Mouse (Mus musculus): ENCODE results near the gene Ptpn5. TPM values are rescaled to one million over a fixed set of nuclear protein-coding genes. Genes with fewer than 3 reads are reported as not detected.
A peak's percentile ranks its signal among the peaks of the same experiment; 100 is the strongest.

The Ptpn5 gene
- polyA plus RNA-seq, 1 experiment from 2014 or later, result 1.2 TPM

DNA sequence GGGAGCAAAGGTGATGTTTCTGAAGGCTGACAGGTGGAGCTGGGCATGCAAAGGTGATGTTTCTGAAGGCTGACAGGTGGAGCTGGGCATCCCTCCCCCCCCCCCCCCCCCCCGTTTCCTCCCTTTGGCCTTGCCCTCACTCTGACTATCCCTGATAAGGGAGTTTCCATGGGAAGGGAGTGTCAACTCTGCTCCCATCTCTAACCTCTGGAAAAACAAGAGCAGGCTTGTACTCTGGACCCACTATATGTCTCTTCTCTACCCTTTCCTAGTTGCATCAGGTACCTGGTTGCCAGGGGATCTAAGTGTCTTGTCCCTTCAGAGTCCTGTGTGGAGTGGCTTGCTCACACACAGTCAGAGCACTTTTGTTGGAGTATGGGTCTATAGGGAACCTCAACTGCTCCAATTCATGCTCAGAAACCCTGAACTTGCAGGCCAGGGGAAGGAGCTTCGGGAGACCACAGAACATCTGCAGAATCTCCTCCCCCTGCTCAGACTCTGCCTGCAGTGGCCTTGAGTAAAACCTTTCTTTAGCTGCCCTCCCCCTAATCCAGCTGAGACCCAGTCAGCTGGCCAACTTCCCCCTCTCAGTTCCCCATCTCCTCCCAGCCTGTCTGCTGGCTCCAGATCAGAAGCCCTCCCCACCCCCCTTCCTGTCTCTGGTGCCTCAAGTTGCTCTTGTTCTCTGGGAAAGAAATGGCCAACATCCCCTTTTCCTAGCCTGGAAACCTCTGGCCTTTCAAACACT lies 81.9 kb downstream of the Ptpn5 start:
- Histone ChIP-seq H3K9me3 (ENCODE audit: low read length) (no peaks in the 10 kb centered on the region), H3K4me3 (ENCODE audit: low read depth, low read length) (peak overlapping the region; percentile 80; the same call in 1 of the 2 replicates), H3K4me1 (ENCODE audit: insufficient read depth, low read depth, low read length) (peaks cover 16% of the 10 kb centered on the region), H3K27ac (ENCODE audit: low read length) (peak overlapping the region; percentile 95), H3K4me2 (replicated peaks; ENCODE audit: low read depth, low read length) (peak overlapping the region; percentile 91), H3K9ac (replicated peaks; ENCODE audit: low read depth) (peak overlapping the region; percentile 74; the same call in 1 of the 2 replicates), H3K27me3 (replicated peaks; ENCODE audit: insufficient read depth, low read length) (no peaks in the 10 kb centered on the region), H3K36me3 (ENCODE audit: insufficient read depth, low read length) (no peaks in the 10 kb centered on the region)
- ATAC-seq (peak; percentile 25), DNase-seq (ENCODE audit: low spot score) (peak; percentile 85)
- WGBS, result 8% methylated on average over 2 of the region's 2 CpGs
- TF ChIP-seq EP300 (IDR thresholded peaks at IDR 0.05) (0 out of 2 replicates have a peak, but pooled peaks have one; percentile 39), CTCF (IDR thresholded peaks at IDR 0.05) (no peak)

DNA sequence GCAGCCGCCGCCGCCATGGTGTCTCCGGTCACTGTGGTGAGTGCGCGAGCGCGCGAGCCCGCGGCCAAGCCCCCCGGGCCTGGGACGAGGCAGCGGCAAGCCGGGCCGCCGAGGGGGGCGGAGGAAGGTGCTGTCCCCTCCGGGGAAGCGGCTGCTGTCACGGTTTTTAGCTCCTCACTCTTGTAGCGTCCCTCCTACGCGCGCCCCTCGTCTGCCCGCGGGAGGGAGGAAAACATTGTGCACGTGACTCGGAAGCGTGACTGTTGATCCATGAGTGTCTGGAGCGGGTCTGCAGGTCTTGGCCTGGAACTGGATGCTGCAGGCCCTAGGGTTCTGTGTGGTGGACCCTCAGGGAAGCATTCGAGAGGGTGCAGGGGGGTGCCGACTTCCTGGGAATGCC lies 82.7 kb downstream of the Ptpn5 start:
- no peaks in the 10 kb centered on the region for H3K27me3 ChIP-seq (replicated peaks; ENCODE audit: insufficient read depth, low read length)
- TF ChIP-seq EP300 (IDR thresholded peaks at IDR 0.05) (no peak), CTCF (IDR thresholded peaks at IDR 0.05) (no peak)
- peak; percentile 73 for DNase-seq (ENCODE audit: low spot score)

DNA sequence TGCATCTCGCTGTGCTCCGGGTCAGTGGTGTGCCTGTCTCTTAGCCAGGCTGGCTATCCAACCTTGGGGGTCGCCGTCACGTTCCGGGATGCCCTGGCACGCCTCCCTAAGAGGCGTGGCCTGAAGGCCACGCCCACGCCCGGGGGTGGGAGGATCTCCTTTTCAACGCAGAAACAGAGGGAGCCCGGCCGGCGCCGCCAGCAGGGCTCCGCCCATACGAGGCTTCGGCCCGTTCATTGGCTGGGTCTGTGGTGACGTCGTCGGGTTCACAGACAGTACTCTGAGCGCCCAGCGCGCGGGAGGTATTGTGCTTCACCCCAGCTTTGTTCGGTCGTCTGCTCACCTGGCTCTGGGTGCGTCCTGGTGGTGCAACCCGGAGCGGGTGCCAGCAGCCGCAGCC lies 83.1 kb downstream of the Ptpn5 start, which contains the start of gene Tmem86a:
TSS of gene Tmem86a (plus strand) at position 236 of the 400 bp plus-strand sequence.
- Histone ChIP-seq H3K4me3 (ENCODE audit: low read depth, low read length) (peak within 1 kb of the TSS; percentile 80), H3K36me3 (ENCODE audit: insufficient read depth, low read length) (no peaks in the 10 kb centered on the region), H3K27me3 (replicated peaks; ENCODE audit: insufficient read depth, low read length) (no peaks in the 10 kb centered on the region), H3K9ac (replicated peaks; ENCODE audit: low read depth) (peak within 1 kb of the TSS; percentile 74), H3K9me3 (ENCODE audit: low read length) (no peaks in the 10 kb centered on the region), H3K27ac (ENCODE audit: low read length) (peak within 1 kb of the TSS; percentile 95), H3K4me1 (ENCODE audit: insufficient read depth, low read depth, low read length) (peaks cover 16% of the 10 kb centered on the region), H3K4me2 (replicated peaks; ENCODE audit: low read depth, low read length) (peak within 1 kb of the TSS; percentile 91)
- ATAC-seq (peak; percentile 98), DNase-seq (ENCODE audit: low spot score) (peak; percentile 97)
- TF ChIP-seq CTCF (IDR thresholded peaks at IDR 0.05), result 0 out of 2 replicates have a peak, but pooled peaks have one; percentile 3
- TF ChIP-seq EP300 (IDR thresholded peaks at IDR 0.05), result no peak
- WGBS, result under 1% methylated on average over 33 of the region's 33 CpGs

More for the DNA sequence above, 82.7 kb downstream of the Ptpn5 start:
- peak; percentile 65 for ATAC-seq
- Histone ChIP-seq H3K9me3 (ENCODE audit: low read length) (no peaks in the 10 kb centered on the region), H3K4me1 (ENCODE audit: insufficient read depth, low read depth, low read length) (peaks cover 16% of the 10 kb centered on the region), H3K36me3 (ENCODE audit: insufficient read depth, low read length) (no peaks in the 10 kb centered on the region), H3K9ac (replicated peaks; ENCODE audit: low read depth) (peak overlapping the region; percentile 74), H3K4me3 (ENCODE audit: low read depth, low read length) (peak overlapping the region; percentile 80), H3K4me2 (replicated peaks; ENCODE audit: low read depth, low read length) (peak overlapping the region; percentile 91), H3K27ac (ENCODE audit: low read length) (peak overlapping the region; percentile 95)
- WGBS, result under 1% methylated on average over 26 of the region's 34 CpGs

DNA sequence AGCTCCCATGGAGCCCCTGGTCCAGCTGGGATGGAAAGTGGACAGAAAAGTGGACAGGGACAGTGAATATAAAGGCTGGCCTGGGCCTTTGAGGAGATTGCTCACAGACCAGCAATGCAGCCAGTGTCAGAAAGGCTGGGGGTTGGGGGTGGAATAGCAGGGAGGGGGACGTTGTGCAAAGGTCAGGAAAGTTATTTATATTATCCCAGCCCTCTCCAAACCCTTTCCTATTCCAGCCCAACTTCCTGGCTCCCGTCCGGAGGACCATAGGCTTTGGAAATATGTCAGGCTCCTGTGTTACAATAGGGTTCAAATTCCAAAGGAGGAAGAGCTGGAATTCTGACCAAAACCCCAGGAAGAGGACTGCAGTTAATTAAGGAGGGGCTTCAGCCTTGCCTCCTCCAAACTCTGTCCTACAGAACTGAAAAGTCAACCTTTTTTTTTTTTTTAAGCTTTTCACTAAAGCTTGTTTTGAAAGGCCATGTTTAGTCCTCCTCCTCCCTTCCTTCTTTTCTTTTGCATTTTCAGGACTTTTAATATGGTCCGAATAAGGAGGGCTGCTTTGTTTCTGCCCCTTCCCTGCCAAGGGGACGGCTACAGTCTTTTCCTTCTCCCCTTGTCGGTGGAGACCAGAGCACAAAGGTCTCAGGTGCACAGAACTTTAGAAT lies 90.5 kb downstream of the Ptpn5 start:
- Histone ChIP-seq H3K4me2 (replicated peaks; ENCODE audit: low read depth, low read length) (no peak overlapping the region), H3K4me3 (ENCODE audit: low read depth, low read length) (no peak overlapping the region), H3K9ac (replicated peaks; ENCODE audit: low read depth) (no peak overlapping the region), H3K4me1 (ENCODE audit: insufficient read depth, low read depth, low read length) (no peaks in the 10 kb centered on the region; the same call in 1 of the 2 replicates), H3K36me3 (ENCODE audit: insufficient read depth, low read length) (no peaks in the 10 kb centered on the region), H3K27me3 (replicated peaks; ENCODE audit: insufficient read depth, low read length) (no peaks in the 10 kb centered on the region), H3K27ac (ENCODE audit: low read length) (peak overlapping the region; percentile 59; the same call in 1 of the 2 replicates), H3K9me3 (ENCODE audit: low read length) (no peaks in the 10 kb centered on the region)
- DNase-seq (ENCODE audit: low spot score), result peak; percentile 61
- TF ChIP-seq CTCF (IDR thresholded peaks at IDR 0.05), result no peak
- TF ChIP-seq EP300 (IDR thresholded peaks at IDR 0.05), result no peak
- 32% methylated on average over 6 of the region's 6 CpGs for WGBS
- ATAC-seq, result peak; percentile 75

DNA sequence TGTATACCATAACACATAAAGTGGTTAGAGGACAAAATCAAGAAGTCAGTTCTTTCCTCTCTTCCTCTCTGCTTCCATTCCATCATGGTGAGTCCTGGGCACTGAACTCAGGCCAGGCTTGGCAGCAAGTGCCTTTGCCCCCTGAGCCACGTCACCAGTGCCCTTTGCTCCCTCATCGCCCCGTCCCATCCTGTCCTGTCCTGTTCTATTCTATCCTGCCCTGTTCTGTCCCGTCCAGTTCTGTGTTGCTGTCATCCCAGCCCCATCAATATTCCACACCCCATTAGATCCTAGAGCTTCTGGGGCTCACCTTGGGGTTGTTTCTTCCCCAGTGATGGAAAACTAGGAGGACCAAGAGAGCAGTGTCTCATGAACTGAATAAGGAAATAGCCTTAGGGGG lies 91.4 kb downstream of the Ptpn5 start:
- DNase-seq (ENCODE audit: low spot score) (no peak), ATAC-seq (no peak)
- no peak overlapping the region for H3K4me3 ChIP-seq (ENCODE audit: low read depth, low read length)
- WGBS, result 77% methylated on average over 4 of the region's 4 CpGs
- no peaks in the 10 kb centered on the region; the same call in 1 of the 2 replicates for H3K4me1 ChIP-seq (ENCODE audit: insufficient read depth, low read depth, low read length)
- H3K27me3 ChIP-seq (replicated peaks; ENCODE audit: insufficient read depth, low read length), result no peaks in the 10 kb centered on the region
- H3K36me3 ChIP-seq (ENCODE audit: insufficient read depth, low read length), result no peaks in the 10 kb centered on the region
- no peak overlapping the region for H3K4me2 ChIP-seq (replicated peaks; ENCODE audit: low read depth, low read length)
- H3K9ac ChIP-seq (replicated peaks; ENCODE audit: low read depth), result no peak overlapping the region
- H3K27ac ChIP-seq (ENCODE audit: low read length), result no peak overlapping the region
- H3K9me3 ChIP-seq (ENCODE audit: low read length), result no peaks in the 10 kb centered on the region
- TF ChIP-seq CTCF (IDR thresholded peaks at IDR 0.05) (no peak), EP300 (IDR thresholded peaks at IDR 0.05) (no peak)

DNA sequence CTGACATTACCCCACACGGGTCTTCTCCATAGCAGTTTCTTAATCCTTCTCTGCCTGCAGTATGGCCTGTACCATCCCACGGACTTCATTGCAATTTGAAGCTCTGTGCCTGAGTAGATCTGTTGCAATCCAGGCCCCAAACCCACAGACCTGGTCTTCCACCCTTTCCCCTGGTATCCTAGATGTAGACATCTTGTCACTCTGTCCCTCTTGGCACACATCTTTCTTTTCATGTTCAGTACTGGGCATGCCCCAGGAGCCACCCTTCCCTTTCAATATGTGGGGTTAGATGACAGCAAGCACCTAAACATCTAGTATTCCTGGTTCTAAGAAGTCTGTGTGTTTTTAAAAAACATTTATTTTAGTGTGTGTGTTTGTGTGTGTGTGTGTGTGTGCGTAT lies 91.8 kb downstream of the Ptpn5 start:
- Histone ChIP-seq H3K27me3 (replicated peaks; ENCODE audit: insufficient read depth, low read length) (no peaks in the 10 kb centered on the region), H3K36me3 (ENCODE audit: insufficient read depth, low read length) (no peaks in the 10 kb centered on the region), H3K4me1 (ENCODE audit: insufficient read depth, low read depth, low read length) (no peaks in the 10 kb centered on the region; the same call in 1 of the 2 replicates), H3K9me3 (ENCODE audit: low read length) (no peaks in the 10 kb centered on the region), H3K4me3 (ENCODE audit: low read depth, low read length) (no peak overlapping the region), H3K9ac (replicated peaks; ENCODE audit: low read depth) (no peak overlapping the region), H3K27ac (ENCODE audit: low read length) (no peak overlapping the region), H3K4me2 (replicated peaks; ENCODE audit: low read depth, low read length) (no peak overlapping the region)
- DNase-seq (ENCODE audit: low spot score) (no peak), ATAC-seq (no peak)
- 80% methylated on average over 3 of the region's 3 CpGs for WGBS
- TF ChIP-seq EP300 (IDR thresholded peaks at IDR 0.05) (no peak), CTCF (IDR thresholded peaks at IDR 0.05) (no peak)
